Mouse (Mus musculus) naive thymus-derived CD4-positive, alpha-beta T cell, adult 2 months (primary cell): ENCODE data around the gene Psmb11.
A peak's percentile ranks its signal among the peaks of the same experiment; 100 is the strongest.
"Not testable (repeated sequence)": the region's sequence is repeated elsewhere in the genome, so short reads cannot be mapped to it uniquely, and the experiment has no call there.

Source experiments
- DNase-seq: peaks from one replicate; pipeline ENCODE4 v3.0.0-alpha.2; 2011; ENCODE audit warnings: low read depth

Gene Psmb11

DNA sequence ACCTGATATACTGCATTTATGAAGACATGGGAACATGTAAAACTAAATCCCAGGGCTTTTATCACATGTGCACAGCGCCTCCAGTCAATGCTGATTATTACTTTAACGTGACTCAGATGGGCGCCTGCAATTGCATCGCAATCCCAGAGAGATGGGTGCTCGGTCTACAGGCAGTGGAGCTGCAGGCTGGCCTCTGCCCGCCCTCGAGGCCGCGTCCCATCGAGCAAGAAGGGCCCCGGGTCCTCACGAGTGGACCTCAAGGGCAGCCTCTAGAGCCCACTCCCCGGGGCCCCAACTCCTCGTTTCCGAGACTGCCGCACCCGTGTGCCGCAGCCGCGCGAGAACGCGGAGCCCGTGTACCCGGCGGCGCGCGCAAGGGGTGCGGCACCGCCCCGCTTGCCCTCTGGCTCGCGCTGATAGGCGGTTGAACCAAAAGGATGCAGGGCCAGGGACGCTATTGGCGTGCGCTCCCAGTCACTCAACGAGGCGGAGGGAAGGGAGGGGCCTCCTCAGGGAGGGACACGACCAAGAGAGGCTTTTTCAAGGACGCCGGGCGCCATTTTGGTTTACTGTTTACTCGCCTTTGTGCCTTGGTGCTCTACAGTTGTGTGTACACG is 18.1 kb upstream of the Psmb11 start:
- DNase-seq, result peak; percentile 97

DNA sequence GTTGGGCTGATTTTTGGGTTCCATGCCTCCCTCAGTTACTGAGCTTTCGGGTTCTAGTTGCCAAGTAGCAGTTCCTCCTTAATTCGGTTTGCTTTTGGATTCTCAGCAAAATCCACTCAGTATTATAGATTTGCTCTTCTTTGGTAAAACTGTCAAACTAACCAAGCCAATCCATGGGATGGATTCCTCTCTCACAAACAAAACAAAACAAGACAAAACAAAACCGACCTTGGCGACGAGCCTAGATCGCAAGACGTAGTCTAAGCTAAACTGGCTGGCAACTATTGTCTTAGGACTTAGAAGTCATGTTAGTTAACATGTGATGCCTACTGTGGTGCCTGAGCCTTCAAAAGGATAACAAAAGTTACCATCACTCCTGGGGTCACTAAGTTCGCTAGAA is 17.5 kb upstream of the Psmb11 start:
- no peak for DNase-seq

DNA sequence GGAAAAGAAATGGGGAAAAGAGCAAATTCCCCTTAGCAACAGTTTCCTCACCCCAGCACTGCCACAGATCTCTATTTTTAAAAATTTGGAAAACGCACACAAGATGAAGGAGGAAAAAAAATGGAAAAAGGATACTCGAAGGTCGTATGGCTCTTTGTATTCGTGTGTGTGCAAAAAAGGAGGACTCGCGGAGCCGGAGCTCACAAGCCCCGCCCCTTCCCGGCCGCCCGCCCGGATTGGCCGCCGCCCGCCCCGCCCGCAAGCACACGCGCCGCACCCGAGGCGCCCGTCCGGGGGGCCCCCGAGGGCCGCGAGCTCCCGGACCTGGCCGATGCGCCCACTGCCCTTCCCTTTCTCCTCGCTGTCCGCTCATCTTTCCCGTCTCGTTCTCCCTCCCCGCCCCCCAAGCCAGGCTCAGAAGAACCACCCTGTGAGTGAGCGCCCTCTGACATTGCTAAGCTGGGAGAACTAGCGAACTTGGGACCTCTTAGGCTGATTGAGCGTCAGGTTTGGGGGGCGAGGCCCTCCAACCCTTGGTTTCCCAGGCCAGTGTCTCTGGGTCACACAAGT is 15.4 kb upstream of the Psmb11 start, which contains the start of gene 4931414P19Rik:
4931414P19Rik (minus strand) TSS at position 242 of the 570 bp plus-strand sequence.
- DNase-seq, result peak; percentile 77

DNA sequence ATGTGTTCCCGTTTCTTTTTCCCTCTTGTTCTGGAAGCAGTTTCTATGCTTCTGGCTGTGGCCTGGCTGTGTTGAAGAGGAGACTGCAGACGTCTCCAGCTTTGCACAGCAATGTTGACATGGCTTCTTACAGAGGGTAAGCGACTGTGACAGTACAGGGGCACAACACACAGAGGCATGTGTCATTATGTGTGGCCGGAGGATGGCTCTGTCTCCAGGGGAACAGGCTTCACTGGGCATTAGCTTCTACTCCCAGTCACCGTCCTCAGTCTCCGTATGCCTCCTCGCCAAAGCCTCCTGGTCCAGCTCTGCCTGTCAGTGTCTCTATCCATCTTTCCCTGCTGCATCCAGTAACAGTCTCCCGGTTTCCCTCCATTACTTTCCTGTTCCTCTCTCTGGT is 14.0 kb upstream of the Psmb11 start:
- DNase-seq, result no peak

DNA sequence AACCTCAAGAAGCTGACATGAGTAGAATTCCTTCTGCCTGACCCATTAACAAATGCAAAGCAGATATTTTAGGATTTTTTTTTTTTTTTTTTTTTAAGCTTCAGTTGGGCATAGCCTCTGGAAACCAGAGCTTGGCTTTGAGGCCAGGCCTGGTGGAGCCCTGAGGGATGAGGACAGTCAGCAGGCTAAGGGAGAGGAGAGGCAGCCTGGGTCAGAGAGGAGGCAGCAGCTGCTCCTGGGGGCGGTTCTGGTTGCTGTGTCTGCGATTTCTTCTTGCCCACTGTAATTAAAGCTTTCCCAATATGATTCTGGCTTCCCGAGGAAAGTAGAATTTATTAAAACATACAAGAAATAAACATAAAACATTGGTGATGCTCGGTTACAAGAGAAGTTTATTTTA is 12.0 kb upstream of the Psmb11 start:
- no peak for DNase-seq

DNA sequence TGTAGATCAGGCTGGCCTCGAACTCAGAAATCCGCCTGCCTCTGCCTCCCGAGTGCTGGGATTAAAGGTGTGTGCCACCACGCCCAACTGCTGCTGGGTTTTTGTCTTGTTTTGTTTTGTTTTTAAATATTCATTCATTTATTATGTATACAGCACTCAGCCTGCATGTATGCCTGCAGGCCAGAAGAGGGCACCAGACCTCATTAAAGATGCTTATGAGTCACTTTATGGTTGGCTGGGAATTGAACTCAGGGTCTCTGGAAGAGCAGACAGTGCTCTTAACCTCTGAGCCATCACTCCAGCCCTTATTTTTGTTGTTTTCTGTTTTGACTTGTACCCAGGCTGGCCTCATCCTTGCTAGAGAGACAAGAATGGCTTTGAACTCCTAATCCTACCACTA is 11.3 kb upstream of the Psmb11 start:
- DNase-seq, result peak; percentile 65

DNA sequence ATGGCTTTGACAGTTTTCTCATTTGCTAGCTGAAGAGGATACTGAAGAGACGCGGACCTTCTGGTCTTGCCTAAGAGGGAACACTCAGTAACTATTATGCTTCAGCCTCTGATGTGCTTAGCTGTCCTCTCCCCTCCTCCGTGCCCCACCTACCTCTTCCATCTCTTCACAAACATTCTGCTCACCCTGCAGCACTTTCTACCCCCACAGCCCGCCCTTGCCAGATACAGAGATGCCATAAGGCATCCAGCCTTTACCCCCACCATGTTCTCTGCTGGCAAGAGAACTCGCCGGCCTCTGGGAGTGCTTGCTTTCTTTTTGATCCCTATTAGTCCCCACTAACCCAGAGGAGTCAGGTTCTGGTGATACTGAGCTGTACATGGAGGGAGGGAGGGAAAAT is 10.6 kb upstream of the Psmb11 start:
- DNase-seq, result no peak

DNA sequence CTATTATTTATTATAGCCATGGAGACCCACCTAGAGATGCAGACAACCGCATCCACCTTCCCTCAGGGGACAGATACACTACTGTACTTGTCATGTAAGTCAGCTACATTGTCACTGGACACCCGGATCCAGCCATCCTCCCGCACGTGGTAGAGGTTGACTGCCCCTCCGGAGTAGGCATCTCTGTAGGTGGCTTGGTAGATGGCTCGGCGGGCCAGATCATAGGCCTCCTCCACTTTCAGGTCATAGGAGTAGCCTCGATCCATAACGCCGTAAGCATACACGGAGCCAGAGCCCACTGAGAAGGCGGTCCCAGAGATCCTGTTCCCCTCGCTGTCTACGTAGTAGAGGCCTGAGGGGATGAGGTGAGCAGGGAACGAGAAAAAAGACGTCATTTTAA is 7.1 kb upstream of the Psmb11 start:
- not testable (repeated sequence) for DNase-seq

DNA sequence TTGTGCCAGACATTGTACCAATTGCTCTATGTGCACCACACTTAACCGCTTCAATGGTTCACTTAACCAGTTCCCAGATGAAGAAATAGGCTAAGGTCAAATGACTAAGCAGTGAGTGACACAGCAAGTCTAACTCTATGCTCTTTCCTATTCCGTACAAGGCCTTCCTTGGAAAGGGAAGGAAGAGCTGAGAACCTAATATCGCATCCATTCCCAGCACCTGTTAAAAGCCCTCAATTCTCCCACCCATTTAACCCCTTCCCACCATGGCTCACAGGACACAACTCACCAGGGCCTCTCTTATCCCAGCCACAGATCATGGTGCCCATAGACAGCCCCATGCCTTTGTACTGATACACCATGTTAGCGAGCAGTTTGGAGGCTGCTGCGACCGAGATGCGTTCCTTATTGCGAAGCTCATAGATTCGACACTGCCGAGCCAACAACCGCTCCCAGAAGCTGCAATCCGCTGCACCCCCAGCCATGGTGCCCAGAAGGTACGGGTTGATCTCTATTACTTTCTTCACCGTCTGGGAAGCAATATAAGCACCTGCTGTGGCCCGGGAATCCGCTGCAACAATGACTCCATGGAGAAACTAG is 4.9 kb upstream of the Psmb11 start:
- no peak for DNase-seq

DNA sequence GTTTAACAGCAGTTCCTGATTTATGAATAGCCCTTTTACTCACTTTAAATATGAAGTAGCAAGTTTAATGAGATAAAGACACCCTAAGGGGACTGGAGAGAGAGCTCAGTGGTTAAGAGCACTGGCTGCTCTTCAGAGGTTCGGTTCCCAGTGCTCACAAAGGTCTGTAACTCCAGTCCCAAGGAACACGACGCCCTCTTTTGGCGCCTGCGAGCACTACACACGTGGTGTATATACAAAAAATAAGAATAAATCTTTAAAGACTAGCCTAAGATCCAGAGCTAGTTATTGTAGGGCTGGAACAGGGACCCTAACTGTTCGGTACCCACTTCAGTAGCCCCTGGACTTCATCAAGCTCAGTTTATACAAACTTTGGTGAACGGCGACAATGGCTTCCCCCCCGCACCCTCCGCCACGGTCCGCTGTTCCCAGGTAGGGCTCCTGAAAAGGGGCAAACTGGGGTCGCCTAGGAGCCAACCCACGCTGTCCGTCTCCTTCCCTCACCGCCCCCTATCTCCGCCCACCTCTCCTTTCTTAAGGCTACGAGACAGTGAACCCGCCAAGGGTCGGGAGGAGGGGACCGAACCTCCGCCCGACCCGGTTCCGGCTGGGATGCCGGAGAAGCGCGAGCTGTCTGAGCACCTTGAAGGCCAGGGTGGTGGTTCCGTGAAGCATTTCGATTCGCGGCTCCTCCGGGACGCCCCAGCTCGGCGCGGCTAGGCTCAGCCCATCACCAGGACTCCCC is 3.9 kb upstream of the Psmb11 start:
- peak; percentile 68 for DNase-seq

DNA sequence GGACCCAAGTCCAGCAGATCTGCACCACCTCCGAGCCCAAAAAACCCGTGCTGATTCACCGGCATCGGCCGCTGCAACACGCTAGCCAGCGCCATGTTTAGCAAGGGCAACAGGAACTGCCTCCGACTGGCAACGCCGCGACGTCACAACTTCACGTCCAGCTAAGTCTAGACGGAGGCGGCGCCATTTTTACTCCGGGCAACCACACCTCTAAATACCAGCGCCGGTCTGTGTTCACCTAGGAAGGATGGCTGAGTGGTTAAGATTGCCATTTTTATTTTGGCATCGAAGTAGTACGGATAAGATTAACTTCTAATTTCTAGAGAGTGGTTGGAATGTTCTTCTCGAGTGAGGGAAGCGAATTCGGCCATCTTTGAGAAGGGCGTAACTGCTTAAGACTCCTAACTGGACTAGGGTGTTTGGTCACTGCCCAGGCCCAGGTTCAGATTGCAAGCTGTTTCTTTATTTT is 3.3 kb upstream of the Psmb11 start, which contains the start of gene Psmb5:
Psmb5 (minus strand) TSS at position 126 of the 469 bp plus-strand sequence.
- peak; percentile 93 for DNase-seq

DNA sequence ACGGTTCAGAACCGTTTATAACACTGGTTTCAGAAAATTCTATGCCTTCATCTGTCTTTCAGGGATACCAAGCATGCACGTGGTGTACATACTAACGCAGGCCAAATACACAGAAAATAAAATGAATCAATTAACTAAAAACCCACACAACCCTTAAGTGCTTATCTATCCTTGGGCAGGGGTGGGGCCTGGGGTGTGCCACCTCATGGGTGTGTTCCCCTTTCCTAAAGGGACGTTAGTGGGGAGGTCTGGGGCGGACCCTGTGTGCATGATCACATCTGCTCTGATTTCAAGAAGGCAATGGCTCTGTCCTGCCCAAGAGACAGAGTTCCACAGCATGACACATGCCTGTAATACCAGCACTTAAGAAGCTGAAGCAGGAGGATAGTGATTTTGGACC is 2.1 kb downstream of the Psmb11 start:
- DNase-seq, result no peak

DNA sequence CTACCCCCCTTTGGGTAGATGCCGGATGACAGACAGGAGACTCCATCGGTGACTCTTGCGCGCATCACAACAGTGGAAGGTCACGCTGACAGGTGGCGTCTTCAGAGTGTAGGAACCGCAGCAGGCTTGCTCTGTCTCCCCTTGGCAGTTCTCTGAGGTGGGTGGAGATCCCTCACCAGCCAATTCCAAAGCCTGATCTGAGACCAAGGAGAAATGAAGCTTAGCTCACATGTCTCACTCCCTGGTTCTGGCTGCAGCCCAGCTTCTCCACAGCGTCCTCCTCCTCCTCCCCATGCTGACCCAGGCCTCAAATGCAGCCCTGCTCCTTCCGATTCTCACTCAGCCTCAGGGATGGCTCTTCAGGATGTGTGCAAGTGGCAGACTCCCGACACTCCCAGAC is 3.7 kb downstream of the Psmb11 start:
- no peak for DNase-seq

DNA sequence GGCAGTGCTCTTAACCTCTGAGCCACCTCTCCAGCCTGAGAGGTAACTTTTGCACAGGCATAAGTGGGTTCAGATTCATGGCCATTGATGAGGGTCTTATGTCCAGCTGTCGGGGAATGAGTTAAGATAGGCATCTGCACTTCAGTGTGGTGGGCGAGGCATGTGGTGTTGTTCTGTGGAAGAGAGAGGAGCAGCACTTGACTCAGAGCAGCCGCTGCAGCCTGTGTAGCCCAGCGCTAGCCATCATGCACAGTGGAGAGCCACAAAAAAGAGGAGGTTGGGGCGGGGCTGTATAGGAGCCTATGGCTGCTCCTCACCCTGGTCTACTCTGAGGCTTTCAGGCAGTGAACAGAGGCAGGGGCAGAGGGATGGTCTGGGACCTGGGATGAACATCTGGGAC is 6.9 kb downstream of the Psmb11 start:
- no peak for DNase-seq

DNA sequence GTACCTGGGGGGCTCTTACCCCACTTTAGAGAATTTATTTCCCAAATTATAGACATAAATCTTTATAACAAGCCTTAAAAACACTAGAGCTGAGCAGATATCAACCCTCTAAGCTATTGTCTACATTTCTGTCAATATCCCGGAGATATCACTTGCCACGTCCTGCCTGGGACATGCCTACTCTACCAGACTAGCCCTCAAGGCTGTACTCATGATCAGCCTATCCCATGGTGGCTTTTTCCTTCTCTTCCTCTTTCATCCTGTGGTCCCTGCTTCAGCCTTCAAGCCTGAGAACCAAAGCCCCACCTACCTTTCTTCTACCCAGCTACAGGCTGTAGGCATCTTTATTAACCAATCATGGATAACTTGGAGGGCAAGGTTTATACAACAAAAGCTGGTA is 8.6 kb downstream of the Psmb11 start:
- no peak for DNase-seq

DNA sequence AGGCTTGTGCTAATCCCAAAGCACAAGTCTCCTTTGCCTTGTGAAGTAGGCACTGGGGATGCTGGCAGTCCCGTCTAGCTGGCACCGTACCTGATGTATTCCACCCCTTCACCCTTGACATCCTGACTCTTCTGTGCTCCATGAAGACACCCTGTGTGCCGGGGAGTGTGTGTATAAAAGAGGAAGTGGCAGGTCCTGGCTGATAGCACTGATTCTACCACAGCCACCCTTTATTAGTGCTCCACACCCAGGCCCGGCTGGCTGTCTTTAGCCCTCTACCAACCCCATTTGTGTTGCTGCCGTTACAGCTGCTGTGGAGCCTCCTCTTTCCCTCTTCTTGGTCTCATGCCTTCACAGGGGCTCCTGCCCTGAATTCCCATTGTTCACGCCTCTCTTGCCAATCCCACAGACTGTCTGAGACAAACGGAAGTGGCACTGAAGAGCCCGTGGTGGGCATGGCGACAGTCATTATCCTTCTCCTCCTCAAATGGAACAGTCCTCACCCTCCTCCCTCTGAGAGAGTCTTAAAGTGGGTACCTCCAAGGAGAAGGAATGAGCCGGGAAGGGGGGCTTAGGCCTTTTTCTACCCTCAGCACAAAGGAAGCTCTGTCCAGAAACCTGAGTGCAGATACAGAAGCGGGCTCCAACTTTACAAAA is 9.5 kb downstream of the Psmb11 start:
- no peak for DNase-seq

DNA sequence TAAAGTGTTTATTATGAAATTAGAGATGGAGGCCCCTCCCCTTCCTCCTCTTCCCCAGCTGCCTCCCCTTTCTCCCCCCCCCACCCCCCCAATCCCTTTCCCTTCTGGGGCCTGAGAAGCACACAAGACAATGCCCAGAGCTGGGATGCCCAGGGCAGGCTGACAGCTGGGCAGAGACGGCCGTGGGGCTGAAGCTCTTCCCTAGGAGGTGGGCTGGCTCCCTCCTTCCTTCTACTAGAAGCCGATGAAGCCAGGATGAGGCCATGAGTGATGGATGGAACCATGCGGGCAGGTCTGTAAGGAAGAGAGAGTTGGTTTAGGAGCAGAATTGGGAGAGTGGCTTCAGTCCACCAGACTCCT is 10.0 kb downstream of the Psmb11 start:
- DNase-seq, result no peak

DNA sequence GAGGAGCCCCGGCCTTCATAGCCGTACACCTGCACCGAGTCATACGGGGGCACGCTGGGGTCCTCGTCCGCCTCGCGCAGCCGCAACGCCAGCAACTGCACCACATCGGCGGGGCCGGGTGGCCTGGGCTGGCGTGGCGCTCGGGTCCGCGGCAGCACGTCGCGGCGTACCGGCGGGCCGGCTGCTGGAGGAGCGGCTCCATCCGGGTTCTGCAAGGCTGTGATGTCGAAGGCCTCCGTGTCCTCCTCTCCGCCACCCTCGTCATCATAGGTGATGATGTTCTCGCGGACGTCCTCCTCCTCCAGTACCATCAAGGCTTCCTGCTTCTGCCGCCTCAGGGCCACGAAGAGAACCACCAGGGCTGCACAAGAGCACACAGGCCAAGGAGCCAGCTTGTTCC is 11.0 kb downstream of the Psmb11 start:
- no peak for DNase-seq

DNA sequence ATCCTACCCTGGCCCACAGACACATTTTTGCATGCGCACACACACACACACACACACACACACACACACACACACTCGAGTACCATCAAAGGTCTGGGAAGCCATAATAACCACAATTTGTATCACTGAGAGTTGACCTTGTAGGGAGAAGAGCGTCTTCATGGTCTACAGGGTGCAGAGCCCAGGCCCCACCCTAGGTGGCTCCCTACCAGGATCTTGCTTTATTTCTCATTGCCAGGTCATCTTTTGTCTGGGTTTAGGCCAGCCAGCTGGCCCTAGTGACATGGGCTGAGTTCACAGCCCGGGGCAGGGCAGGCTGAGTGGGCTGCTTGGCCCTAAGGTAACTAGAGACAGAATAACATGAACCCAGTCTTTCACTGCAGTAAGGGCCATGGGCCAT is 12.9 kb downstream of the Psmb11 start:
- DNase-seq, result no peak

DNA sequence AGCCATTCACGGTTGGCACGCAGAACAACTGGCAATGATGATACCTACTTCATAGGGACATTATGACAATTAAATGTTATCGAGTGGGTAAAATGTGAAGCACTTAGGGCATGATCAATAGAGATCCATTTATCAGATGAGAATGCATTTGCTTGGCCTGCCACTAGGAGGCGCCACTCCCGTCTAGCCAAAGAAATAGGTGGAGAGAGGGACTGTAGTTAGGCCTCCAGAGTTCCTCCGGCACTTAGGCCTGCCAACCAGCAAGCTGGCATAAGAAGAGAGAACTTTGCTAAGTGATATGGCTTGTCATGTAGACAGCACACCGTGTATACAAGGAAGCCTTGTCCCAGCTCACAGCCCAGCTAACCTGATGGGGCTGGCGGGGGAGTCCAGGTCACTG is 15.7 kb downstream of the Psmb11 start:
- DNase-seq, result peak; percentile 82

DNA sequence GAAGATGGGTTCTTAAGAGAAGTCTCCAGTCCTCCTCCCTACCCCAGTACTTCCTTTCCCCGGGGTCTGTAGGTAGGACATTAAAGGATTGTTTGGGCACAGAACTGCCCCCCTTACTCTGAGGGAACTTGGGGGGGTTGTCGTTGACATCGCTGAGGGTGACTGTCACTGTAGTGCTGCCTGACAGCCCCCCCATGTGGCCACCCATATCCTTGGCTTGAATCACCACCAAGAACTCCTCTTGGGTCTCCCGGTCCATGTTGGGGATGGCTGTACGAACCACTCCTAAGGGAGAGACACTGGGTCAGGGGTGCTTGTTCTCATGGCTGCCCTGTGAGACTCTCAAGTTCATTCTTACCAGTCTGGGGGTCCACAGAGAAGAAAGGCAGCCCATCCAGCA is 17.0 kb downstream of the Psmb11 start:
- no peak for DNase-seq

DNA sequence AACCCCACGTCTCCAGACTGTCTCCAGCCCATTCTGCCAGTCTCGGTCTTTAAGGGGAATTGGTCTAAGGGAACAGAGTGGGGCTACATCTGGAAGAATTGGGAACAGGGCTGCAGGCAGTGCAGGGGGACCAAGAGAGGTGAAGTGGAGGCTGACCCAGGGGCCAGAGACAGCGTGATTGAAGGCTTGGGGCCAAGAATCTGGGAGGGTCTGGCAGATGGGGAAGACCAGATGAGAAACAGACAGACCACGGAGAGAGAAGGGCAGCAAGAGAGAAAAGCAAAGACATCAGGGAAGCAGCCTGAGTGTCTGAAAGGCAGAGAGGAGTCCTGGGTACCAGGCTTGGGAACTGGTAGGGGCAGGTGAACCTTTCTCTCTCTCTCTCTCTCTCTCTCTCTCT is 18.9 kb downstream of the Psmb11 start:
- DNase-seq, result peak; percentile 23

DNA sequence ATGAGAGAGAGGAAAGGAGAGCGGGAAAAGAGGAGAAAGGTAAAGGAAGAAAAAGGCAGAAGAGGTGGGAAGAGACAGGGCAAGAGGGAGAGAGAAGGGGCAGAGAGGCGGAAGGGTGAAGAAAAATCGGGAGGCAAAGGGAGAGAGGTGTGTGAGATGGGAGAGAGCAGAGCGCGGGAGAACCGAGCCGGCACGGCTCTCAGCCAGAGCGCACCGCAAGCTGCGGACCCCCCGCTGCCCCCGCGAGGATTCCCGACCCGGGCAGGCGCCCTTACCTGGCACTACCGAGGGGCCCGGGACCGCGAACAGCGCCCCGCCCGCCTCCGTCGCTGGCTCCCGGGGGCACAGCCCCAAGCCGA is 19.7 kb downstream of the Psmb11 start, which contains the start of gene Gm17606:
Gm17606 (plus strand) TSS at position 7 of the 359 bp plus-strand sequence.
- no peak for DNase-seq
